Mouse (Mus musculus) CH12.LX (cell line): ENCODE measurements at regions not wholly inside any gene's neighbourhood (a gene's known extent, or its start where the extent isn't known, plus 50 kb on each side); places are given as distances from the start of the nearest gene placed in this dataset.

ENCODE experiments used
- DNase-seq: peaks from one replicate; pipeline ENCODE4 v3.0.0-alpha.2; 2013; ENCODE audit errors: extremely low read depth
- H3K27ac ChIP-seq: 2 replicates; pipeline ENCODE4 v1.5.1; 2012; ENCODE audit warnings: low read depth, mild to moderate bottlenecking, control low read depth, moderate library complexity; ENCODE audit not compliant: insufficient read depth
- H3K27me3 ChIP-seq: replicated peaks from 2 replicates; pipeline ENCODE3; 2012; ENCODE audit warnings: inconsistent platforms
- H3K36me3 ChIP-seq, 2 experiments: replicated peaks in 1 of 2; 2 replicates each; pipeline versions ENCODE3 to v1.6.1; 2012; ENCODE audit warnings: inconsistent platforms in 1 of 2, low read length in 1 of 2, mild to moderate bottlenecking in 1 of 2, mixed read lengths in 1 of 2, moderate library complexity in 1 of 2; ENCODE audit not compliant: control insufficient read depth in 1 of 2, insufficient read depth in 1 of 2
- H3K4me1 ChIP-seq, 2 experiments: 2 replicates each; pipeline ENCODE4 v1.6.1; 2012; ENCODE audit warnings: inconsistent platforms in 1 of 2, moderate library complexity in 1 of 2; ENCODE audit not compliant: insufficient read depth in 2 of 2, control insufficient read depth in 1 of 2
- H3K4me2 ChIP-seq: 2 replicates; pipeline ENCODE4 v1.6.1; 2012; ENCODE audit warnings: low read depth, mild to moderate bottlenecking, control low read depth; ENCODE audit not compliant: poor library complexity, insufficient read depth, severe bottlenecking
- H3K4me3 ChIP-seq, 3 experiments: fragments of 150-350 bp in 1 of 3; sonication (generic) in 1 of 3; replicated peaks in 1 of 3; 2 replicates each; pipeline versions ENCODE3 to v1.5.1; 2011 to 2012; ENCODE audit warnings: low read depth in 2 of 3, low read length in 2 of 3, mild to moderate bottlenecking in 2 of 3, moderate library complexity in 2 of 3, control low read depth in 1 of 3, improper control_type of control experiment in 1 of 3, inconsistent platforms in 1 of 3, mixed read lengths in 1 of 3; ENCODE audit not compliant: poor library complexity in 1 of 3
- H3K79me2 ChIP-seq: replicated peaks from 2 replicates; pipeline ENCODE4 v1.6.1; 2012; ENCODE audit warnings: mild to moderate bottlenecking, moderate library complexity; ENCODE audit not compliant: control insufficient read depth, poor library complexity, insufficient read depth, severe bottlenecking; ENCODE audit errors: extremely low read depth
- H3K9ac ChIP-seq: 2 replicates; pipeline ENCODE4 v1.6.1; 2012; ENCODE audit warnings: low read depth, mild to moderate bottlenecking, control low read depth, moderate library complexity; ENCODE audit not compliant: insufficient read depth
- H3K9me3 ChIP-seq: replicated peaks from 2 replicates; pipeline ENCODE3; 2012; ENCODE audit warnings: low read length, inconsistent platforms, mixed read lengths
- E2F4 ChIP-seq: IDR thresholded peaks from 2 replicates; pipeline ENCODE4 v1.6.1; 2011; ENCODE audit warnings: low read depth, low read length, improper control_type of control experiment; ENCODE audit not compliant: insufficient replicate concordance
- ELF1 ChIP-seq: IDR thresholded peaks from 2 replicates; pipeline ENCODE4 v1.6.1; 2014; ENCODE audit warnings: low read depth, mild to moderate bottlenecking, inconsistent platforms, low read length, improper control_type of control experiment
- HCFC1 ChIP-seq: IDR thresholded peaks from 2 replicates; pipeline ENCODE4 v1.6.1; 2012; ENCODE audit warnings: low read depth, mild to moderate bottlenecking, inconsistent platforms, low read length, improper control_type of control experiment
- NELFE ChIP-seq: IDR thresholded peaks from 2 replicates; pipeline ENCODE4 v1.6.1; 2011; ENCODE audit warnings: low read depth, low read length, improper control_type of control experiment
- PAX5 ChIP-seq: IDR thresholded peaks from 2 replicates; pipeline ENCODE4 v1.6.1; 2012; ENCODE audit warnings: low read length, inconsistent platforms, mixed read lengths
- POLR2A ChIP-seq: IDR thresholded peaks from 2 replicates; pipeline ENCODE4 v1.6.1; 2011; ENCODE audit warnings: low read depth, mild to moderate bottlenecking, improper control_type of control experiment, low read length
- TBP ChIP-seq: conservative IDR thresholded peaks from 2 replicates; pipeline ENCODE4 v1.6.1; 2011; ENCODE audit warnings: low read depth, low read length, improper control_type of control experiment
- USF2 ChIP-seq: conservative IDR thresholded peaks from 2 replicates; pipeline ENCODE4 v1.6.1; 2011; ENCODE audit warnings: low read depth, low read length, improper control_type of control experiment
- ZKSCAN1 ChIP-seq: IDR thresholded peaks from 2 replicates; pipeline ENCODE4 v1.6.1; 2012; ENCODE audit warnings: low read depth, inconsistent platforms, low read length, improper control_type of control experiment, borderline replicate concordance
- ZMIZ1 ChIP-seq: IDR thresholded peaks from 2 replicates; pipeline ENCODE4 v1.6.1; 2012; ENCODE audit warnings: low read depth, mild to moderate bottlenecking, inconsistent platforms, low read length, improper control_type of control experiment
- dilution Hi-C: fragments of 300-500 bp; cut with MboI; formaldehyde crosslinking; loops from 2 replicates; pipeline ENCODE4 v1.14.3; 2020; ENCODE audit warnings: low sequenced_read_pairs; ENCODE audit not compliant: extremely low pct_unique_long_range_greater_than_20kb, extremely low pct_ligation_motif_present
- in situ Hi-C: fragments of 300-500 bp; cut with MboI; formaldehyde crosslinking; loops from 3 replicates; pipeline ENCODE4 v1.14.3; 2019; ENCODE audit warnings: low sequenced_read_pairs, low pct_ligation_motif_present, low pct_unique_long_range_greater_than_20kb, mixed read lengths

DNA sequence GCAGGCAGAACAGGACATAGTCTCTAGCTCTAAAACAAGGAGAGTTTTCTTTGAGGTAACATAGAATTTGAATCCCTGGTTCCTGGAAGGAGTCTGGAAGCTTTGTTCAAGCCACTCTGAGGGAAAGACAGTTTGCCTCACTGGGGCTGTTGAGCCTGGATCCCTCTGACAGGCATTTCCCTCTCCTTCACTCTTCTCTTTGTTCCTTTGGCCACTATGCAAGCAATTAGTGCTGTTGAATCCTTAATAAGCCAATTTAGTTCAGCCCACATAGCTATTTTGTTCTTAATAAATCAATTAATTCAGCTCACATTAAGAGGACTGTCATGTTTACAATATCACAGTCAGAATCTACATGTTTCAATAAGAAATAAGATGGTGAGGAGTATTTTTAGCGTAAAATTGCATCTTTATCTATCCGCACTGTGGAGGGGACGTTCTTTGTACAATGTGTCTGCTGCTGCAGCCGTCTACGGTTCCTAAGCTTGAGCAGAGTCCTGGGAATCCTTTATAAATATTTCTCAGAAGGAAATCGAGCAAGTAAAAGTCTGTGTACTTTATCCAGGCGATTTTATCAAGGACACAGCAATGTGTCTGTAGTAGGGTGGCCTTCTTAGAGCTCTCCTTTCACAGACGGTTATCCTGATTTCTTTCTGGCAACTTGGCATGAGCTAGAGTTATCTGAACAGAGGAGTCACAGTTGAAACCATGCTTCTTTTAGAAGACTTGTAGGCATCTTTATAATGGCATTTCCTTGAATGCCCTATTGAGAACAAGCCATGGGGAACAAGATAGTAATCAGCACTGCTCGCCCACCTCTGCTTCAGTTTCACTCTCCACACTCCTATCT lies 646.9 kb upstream of the Nr3c2 start:
- in situ Hi-C loops (no loop called here), dilution Hi-C loops (no loop called here)
- Histone ChIP-seq H3K4me2 (no peak overlapping the region), H3K27me3 (no peaks in the 10 kb centered on the region), H3K36me3 (no peaks in the 10 kb centered on the region), H3K9ac (no peak overlapping the region), H3K4me3 (no peak overlapping the region), H3K79me2 (no peaks in the 10 kb centered on the region), H3K27ac (no peak overlapping the region), H3K4me1 (no peaks in the 10 kb centered on the region)
- no peak for DNase-seq
- no peak for TF ChIP-seq POLR2A
- TF ChIP-seq ELF1, result no peak
- TF ChIP-seq HCFC1, result no peak
- TF ChIP-seq PAX5, result no peak
- no peak for TF ChIP-seq E2F4
- TF ChIP-seq NELFE, result no peak
- TF ChIP-seq USF2, result no peak
- TF ChIP-seq ZKSCAN1, result no peak
- TF ChIP-seq ZMIZ1, result no peak
- TF ChIP-seq TBP, result no peak
- TF ChIP-seq, all 38 proteins: peak for 0
- H3K9me3 ChIP-seq, result peaks cover 28% of the 10 kb centered on the region
